Mouse (Mus musculus): ENCODE data around the gene Ifit1bl1. TPM values are rescaled to one million over a fixed set of nuclear protein-coding genes. Genes with fewer than 3 reads are reported as not detected.

Gene Ifit1bl1
- polyA plus RNA-seq, 1 experiment from 2014 or later = 0.75 TPM

DNA sequence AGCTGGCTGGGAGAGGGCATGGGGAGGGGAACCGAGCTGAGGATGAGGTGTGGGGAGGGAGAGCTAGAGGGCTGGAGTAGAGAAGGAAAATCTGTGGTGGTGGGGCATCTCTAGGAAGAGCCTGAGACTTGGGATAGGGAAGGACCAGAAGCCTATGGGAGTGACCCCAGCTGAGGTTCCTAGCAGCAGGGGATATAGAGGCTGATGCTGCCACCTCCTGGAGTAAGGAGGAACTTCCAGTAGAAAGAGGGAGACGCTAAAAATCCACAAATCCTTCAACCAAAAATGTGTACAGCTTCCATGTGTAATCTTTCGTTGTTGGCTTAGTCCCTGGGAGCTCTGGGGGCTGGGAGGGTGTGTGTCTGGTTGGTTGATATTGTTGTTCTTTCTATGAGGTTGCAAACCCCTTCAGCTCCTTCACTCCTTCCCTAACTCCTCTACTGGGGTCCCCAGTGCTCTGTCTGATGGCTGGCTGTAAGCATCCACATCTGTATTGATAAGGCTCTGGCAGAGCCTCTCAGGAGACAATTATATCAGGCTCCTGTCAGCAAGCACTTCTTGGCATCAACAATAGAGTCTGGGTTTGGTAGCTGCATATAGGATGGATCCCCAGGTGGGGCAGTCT is 35.3 kb upstream of the Ifit1bl1 start:
- no peaks in the 10 kb centered on the region for H3K9me3 ChIP-seq (ENCODE audit: low read length)
- 6% methylated on average over 3 of the region's 3 CpGs for WGBS (ENCODE audit: insufficient replicate concordance)
- H3K36me3 ChIP-seq (replicated peaks; ENCODE audit: insufficient read depth, low read length) = no peaks in the 10 kb centered on the region
- TF ChIP-seq EP300 (IDR thresholded peaks at IDR 0.05; ENCODE audit: low read depth) = no peak
- TF ChIP-seq CTCF (IDR thresholded peaks at IDR 0.05; ENCODE audit: low read depth) = peak; percentile 82
- no peak overlapping the region for H3K4me2 ChIP-seq (ENCODE audit: low read depth, low read length)
- no peak overlapping the region for H3K27ac ChIP-seq (ENCODE audit: low read depth)
- no peak overlapping the region for H3K9ac ChIP-seq (replicated peaks)
- peak; percentile 52 for DNase-seq
- H3K4me3 ChIP-seq (ENCODE audit: low read depth, low read length) = no peak overlapping the region
- peaks cover 14% of the 10 kb centered on the region for H3K4me1 ChIP-seq (ENCODE audit: insufficient read depth)
- H3K27me3 ChIP-seq (ENCODE audit: insufficient read depth, low read length) = no peaks in the 10 kb centered on the region
- ATAC-seq = peak; percentile 43; the same call in 1 of the 2 replicates

DNA sequence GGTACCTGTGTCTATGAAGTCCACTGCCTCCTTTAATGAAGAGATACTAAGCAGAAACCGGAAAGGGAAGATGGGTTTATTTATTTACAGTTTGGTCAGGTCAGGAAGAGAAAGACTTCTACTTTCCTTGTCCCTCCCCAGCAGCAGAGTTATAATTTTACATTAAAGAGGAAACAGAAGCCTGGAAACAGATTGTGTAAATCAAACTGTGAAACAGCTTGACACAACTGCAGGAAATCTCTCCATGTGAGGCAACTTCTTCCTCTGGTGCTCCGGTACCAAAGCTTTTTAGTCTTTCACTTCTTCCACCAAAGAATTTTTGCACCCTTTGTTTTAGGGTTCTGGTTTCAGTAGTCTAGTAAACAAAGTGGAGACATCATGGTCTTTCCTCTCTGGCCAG is 31.7 kb upstream of the Ifit1bl1 start:
- Histone ChIP-seq H3K27ac (ENCODE audit: low read depth) (no peak overlapping the region), H3K4me2 (ENCODE audit: low read depth, low read length) (0 out of 2 replicates have a peak overlapping the region, but pooled peaks have one; percentile 27), H3K4me3 (ENCODE audit: low read depth, low read length) (no peak overlapping the region), H3K4me1 (ENCODE audit: insufficient read depth) (no peaks in the 10 kb centered on the region), H3K9ac (replicated peaks) (no peak overlapping the region), H3K27me3 (ENCODE audit: insufficient read depth, low read length) (no peaks in the 10 kb centered on the region), H3K36me3 (replicated peaks; ENCODE audit: insufficient read depth, low read length) (no peaks in the 10 kb centered on the region), H3K9me3 (ENCODE audit: low read length) (no peaks in the 10 kb centered on the region)
- 22% methylated on average over 2 of the region's 2 CpGs for WGBS (ENCODE audit: insufficient replicate concordance)
- ATAC-seq (no peak), DNase-seq (no peak)
- TF ChIP-seq CTCF (IDR thresholded peaks at IDR 0.05; ENCODE audit: low read depth) (no peak), EP300 (IDR thresholded peaks at IDR 0.05; ENCODE audit: low read depth) (0 out of 2 replicates have a peak, but pooled peaks have one; percentile 11)

DNA sequence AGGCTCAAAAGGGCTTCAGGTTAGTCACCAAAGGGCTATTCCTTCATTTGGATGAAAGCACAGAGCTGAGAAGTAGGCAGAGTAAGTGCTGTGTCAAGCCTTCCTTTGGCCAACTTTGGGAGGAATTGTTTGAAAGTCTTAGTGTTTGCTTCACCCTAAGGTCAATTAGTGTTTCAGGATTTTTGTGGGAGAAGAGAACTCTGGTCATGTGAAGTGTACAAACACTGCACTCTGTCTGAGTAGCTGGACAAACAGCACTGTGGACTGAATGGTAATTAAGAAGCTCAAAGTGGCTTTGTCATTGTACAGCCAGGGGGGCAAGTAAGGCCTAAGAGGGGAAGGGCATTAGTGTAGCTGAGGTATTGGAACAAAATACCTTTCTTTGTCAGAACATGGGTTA is 29.7 kb upstream of the Ifit1bl1 start:
- no peak overlapping the region for H3K9ac ChIP-seq (replicated peaks)
- H3K36me3 ChIP-seq (replicated peaks; ENCODE audit: insufficient read depth, low read length) = no peaks in the 10 kb centered on the region
- no peaks in the 10 kb centered on the region for H3K27me3 ChIP-seq (ENCODE audit: insufficient read depth, low read length)
- no peaks in the 10 kb centered on the region for H3K9me3 ChIP-seq (ENCODE audit: low read length)
- no peaks in the 10 kb centered on the region for H3K4me1 ChIP-seq (ENCODE audit: insufficient read depth)
- no peak overlapping the region for H3K4me3 ChIP-seq (ENCODE audit: low read depth, low read length)
- no peak overlapping the region for H3K27ac ChIP-seq (ENCODE audit: low read depth)
- DNase-seq = no peak
- no peak overlapping the region for H3K4me2 ChIP-seq (ENCODE audit: low read depth, low read length)
- ATAC-seq = no peak
- TF ChIP-seq EP300 (IDR thresholded peaks at IDR 0.05; ENCODE audit: low read depth) (no peak), CTCF (IDR thresholded peaks at IDR 0.05; ENCODE audit: low read depth) (no peak)

DNA sequence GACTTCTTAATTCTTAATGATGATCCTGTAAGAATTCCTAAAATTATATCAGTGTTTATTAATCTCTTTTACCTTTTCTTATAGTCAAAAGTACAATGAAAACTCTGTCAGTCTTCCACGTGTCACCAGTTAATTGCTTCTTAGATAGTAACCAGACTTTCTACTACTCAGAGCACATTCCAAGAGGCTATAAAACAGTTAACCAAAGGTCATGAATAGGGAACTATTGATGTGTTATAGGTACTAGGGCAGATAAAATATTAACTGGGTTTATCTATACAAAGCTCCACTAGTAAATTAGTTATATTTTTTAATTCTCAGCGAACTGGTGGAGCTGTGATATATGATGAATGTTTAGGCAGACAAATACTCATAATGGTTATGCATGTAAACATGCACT is 25.7 kb upstream of the Ifit1bl1 start:
- H3K9me3 ChIP-seq (ENCODE audit: low read length) = no peaks in the 10 kb centered on the region
- H3K4me3 ChIP-seq (ENCODE audit: low read depth, low read length) = no peak overlapping the region
- H3K36me3 ChIP-seq (replicated peaks; ENCODE audit: insufficient read depth, low read length) = no peaks in the 10 kb centered on the region
- TF ChIP-seq EP300 (IDR thresholded peaks at IDR 0.05; ENCODE audit: low read depth) (no peak), CTCF (IDR thresholded peaks at IDR 0.05; ENCODE audit: low read depth) (no peak)
- no peaks in the 10 kb centered on the region for H3K4me1 ChIP-seq (ENCODE audit: insufficient read depth)
- WGBS (ENCODE audit: insufficient replicate concordance) = 69% methylated on average over 2 of the region's 2 CpGs
- H3K9ac ChIP-seq (replicated peaks) = no peak overlapping the region
- H3K27ac ChIP-seq (ENCODE audit: low read depth) = no peak overlapping the region
- H3K27me3 ChIP-seq (ENCODE audit: insufficient read depth, low read length) = no peaks in the 10 kb centered on the region
- no peak for ATAC-seq
- no peak overlapping the region for H3K4me2 ChIP-seq (ENCODE audit: low read depth, low read length)
- no peak for DNase-seq

- Histone ChIP-seq H3K4me2 (ENCODE audit: low read depth, low read length) (no peak overlapping the region), H3K9me3 (ENCODE audit: low read length) (no peaks in the 10 kb centered on the region)
Measured at GRCm38 (mm10) chr19:34624663-34625062, 22.9 kb upstream of the Ifit1bl1 start.

GRCm38 (mm10) chr19:34623781-34624180 is 22.0 kb upstream of the Ifit1bl1 start:
- H3K36me3 ChIP-seq (replicated peaks; ENCODE audit: insufficient read depth, low read length) = no peaks in the 10 kb centered on the region
- H3K4me3 ChIP-seq (ENCODE audit: low read depth, low read length) = no peak overlapping the region
- 87% methylated on average over 6 of the region's 6 CpGs for WGBS (ENCODE audit: insufficient replicate concordance)
- no peak overlapping the region for H3K9ac ChIP-seq (replicated peaks)
- H3K27me3 ChIP-seq (ENCODE audit: insufficient read depth, low read length) = no peaks in the 10 kb centered on the region
- H3K4me1 ChIP-seq (ENCODE audit: insufficient read depth) = no peaks in the 10 kb centered on the region
- H3K4me2 ChIP-seq (ENCODE audit: low read depth, low read length) = no peak overlapping the region
- DNase-seq (no peak), ATAC-seq (no peak)
- no peak overlapping the region for H3K27ac ChIP-seq (ENCODE audit: low read depth)
- TF ChIP-seq CTCF (IDR thresholded peaks at IDR 0.05; ENCODE audit: low read depth) = no peak
- no peaks in the 10 kb centered on the region for H3K9me3 ChIP-seq (ENCODE audit: low read length)

More at GRCm38 (mm10) chr19:34624663-34625062, 22.9 kb upstream of the Ifit1bl1 start:
- no peak overlapping the region for H3K27ac ChIP-seq (ENCODE audit: low read depth)
- DNase-seq = no peak
- TF ChIP-seq CTCF (IDR thresholded peaks at IDR 0.05; ENCODE audit: low read depth) = no peak
- no peak for TF ChIP-seq EP300 (IDR thresholded peaks at IDR 0.05; ENCODE audit: low read depth)
- H3K4me1 ChIP-seq (ENCODE audit: insufficient read depth) = no peaks in the 10 kb centered on the region
- ATAC-seq = no peak
- no peaks in the 10 kb centered on the region for H3K36me3 ChIP-seq (replicated peaks; ENCODE audit: insufficient read depth, low read length)
- no peak overlapping the region for H3K4me3 ChIP-seq (ENCODE audit: low read depth, low read length)
- H3K9ac ChIP-seq (replicated peaks) = no peak overlapping the region
- 57% methylated on average over 4 of the region's 4 CpGs for WGBS (ENCODE audit: insufficient replicate concordance)
- no peaks in the 10 kb centered on the region for H3K27me3 ChIP-seq (ENCODE audit: insufficient read depth, low read length)
